Mouse (Mus musculus) retina, postnatal 1 day (tissue): Measurements from ENCODE around the gene Bdh1.

ENCODE experiments used
- DNase-seq: peaks from one replicate; pipeline ENCODE4 v3.0.0-alpha.2; 2012

The Bdh1 gene

DNA sequence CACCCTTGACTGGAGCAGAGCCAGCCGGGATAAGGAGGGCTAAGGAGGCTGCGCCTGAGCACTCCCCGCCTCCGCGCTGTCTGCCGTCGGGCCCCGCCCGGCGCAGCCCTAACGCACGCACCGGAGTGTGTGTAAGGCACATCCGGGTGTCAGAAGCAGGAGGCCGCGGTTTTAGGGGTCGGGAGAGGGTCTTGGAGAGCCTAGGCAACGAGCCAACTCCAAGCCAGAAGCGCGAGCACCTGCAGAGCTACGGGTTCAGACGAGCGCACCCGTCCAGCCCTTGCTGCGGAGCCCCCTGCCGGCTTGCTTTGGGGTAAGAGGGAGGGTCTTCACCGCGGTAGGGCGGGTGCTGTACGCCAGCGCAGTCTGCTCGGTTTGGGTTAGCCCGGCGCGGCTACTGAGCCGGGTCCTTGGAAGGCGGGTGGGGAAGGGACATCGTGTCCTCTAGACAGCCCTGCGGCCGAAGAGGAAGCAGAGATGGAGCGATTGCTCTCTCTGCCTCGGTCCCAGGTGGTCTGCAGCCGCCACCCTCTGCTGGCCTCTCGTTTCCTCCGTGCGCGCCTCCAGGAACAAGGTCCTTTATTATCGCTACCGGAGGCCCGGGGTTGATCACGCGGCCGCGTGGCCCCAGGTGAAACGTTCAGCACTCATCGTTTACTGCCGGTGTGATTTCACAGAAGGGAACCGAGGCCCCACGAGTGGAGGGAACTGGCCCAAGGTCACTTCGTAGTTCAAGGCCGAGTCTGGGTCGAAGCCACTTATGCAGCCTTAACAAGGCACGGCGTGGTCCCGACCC is 6.8 kb downstream of the Bdh1 start:
- peak; percentile 87 for DNase-seq

- DNase-seq: peak; percentile 98
Observed at GRCm38 (mm10) chr16:31429471-31430155, 7.5 kb downstream of the Bdh1 start.

DNA sequence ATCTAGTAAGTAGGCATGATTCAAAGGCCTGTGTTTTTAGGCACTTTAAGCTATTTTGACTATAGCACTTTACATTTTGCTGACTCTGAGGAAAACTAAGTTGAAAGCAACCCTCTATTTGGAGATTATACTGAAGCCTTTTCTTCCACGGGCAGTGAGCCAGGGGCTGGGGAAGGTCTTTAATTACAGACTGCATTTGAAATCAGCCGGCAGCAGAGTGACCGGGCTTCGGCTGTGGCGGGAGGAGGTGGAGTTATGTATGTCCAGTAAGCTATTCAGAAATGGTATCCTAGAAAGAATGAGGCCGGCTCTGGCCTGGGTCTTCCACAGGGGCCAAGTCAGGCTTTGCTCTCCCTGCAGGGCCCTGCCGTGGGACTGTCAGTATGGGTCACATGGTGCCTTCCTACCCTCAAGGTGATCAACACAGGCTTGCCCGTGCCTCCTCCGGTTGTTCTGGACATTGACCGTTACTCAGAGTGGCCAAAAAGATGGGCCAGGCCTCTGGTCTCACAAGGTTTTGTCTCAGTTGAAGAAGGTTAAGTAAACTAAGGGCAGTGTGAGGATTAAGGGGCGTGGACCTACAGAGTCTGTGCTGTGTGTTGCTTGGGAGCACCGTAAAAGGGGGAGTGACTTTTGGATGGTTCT is 11.5 kb downstream of the Bdh1 start:
- no peak for DNase-seq

DNA sequence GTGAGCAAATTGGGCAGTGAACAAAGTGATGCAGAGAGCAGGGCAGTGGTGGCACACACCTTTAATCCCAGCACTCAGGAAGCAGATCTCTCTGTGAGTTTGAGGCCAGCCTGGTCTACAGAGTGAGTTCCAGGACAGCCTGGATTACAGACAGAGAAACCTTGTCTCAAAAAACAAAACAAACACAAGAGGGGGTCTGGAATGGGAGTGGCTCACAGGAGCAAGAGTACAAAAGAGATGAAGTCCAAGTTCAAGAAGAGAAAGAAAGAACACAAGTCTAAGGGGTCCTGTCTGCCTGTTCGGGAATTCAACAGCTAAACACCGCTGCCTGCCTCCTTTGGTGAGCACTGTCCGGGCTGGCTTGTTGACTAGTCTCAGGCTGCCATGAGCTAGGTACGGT is 13.1 kb downstream of the Bdh1 start:
- DNase-seq: no peak

- DNase-seq: no peak
Observed at GRCm38 (mm10) chr16:31436085-31436484, 14.0 kb downstream of the Bdh1 start.

GRCm38 (mm10) chr16:31437358-31437757 is 15.3 kb downstream of the Bdh1 start:
- DNase-seq: no peak

DNA sequence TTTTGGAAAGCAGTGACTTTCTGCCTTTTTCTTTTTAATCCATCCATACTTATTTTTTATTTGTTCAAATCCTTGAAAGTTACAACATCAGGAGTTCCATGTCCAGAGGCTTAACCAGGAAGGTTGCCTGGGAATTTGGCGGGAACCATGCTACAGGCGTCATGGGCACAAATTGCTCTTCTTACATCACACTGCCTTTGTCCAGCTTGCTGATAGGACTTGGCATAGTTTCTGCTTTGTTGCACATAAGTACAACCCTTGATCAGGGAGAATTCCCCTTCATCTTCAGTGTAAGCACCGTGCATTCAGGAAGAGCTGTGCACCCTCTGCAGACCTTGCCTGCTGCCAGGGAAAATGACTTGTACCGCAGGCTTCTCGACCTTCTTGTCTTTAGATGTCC is 17.4 kb downstream of the Bdh1 start:
- no peak for DNase-seq

- no peak for DNase-seq
Observed at GRCm38 (mm10) chr16:31440046-31440445, 18.0 kb downstream of the Bdh1 start.

- DNase-seq: no peak
Observed at GRCm38 (mm10) chr16:31444521-31444920, 22.4 kb downstream of the Bdh1 start.

DNA sequence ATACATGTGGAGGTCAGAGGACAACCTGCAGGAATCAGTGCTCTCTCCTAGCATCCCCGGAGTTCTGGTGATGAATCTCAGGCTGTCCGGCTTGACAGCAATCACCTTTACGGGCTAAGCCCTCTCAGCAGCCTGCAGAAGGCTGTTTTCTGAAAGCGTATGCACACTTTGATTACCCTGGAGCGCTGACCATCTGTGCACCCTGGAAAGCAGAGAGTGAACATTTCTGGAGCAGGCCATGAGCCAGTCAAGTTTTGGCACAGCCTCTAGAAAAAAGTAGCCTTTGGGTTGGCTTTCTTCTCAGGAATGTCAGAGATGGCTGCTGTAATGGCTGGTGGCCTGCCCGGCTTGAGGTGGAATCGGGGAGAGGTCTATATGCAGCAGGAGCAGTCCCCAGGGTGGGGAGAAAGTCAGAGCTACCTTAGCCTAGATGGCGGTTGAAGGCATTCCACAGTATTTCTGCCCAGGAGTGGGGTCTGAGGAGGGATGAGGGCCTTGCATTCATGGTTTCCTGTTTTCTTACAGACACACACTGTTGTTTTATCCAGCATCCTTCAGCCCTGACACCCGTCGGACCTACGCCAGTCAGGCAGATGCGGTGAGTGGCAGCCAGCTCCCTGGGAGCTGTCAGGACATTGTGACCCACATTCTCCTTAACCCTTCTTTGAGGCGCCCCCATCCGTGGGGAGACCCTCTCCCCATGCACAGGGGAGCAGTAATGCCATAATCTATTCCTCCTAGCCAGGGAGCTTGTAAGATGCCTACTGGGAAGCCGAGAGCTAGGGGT is 24.2 kb downstream of the Bdh1 start:
- no peak for DNase-seq

DNA sequence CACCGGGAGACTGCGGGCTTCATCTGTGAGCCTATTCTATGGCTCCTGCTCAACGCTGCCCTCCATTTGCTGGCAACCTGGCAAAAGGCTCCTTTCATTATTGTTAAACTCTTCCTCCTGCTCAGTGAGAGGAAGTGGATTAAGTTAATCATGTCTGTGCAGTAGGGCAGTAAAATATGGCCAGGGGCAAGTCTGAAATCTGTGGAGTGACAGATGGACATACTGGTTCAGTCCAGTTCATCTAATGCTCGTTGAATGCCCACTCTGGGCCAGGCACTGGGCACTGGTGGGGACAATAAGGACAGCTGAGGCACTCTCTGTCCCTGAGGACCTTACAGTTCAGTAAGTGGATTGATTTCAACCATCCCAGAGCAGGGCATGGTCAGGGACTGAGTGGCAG is 27.9 kb downstream of the Bdh1 start:
- DNase-seq: peak; percentile 60

GRCm38 (mm10) chr16:31451235-31451634 is 29.2 kb downstream of the Bdh1 start:
- DNase-seq: no peak

GRCm38 (mm10) chr16:31452467-31452866 is 30.4 kb downstream of the Bdh1 start:
- DNase-seq: no peak

DNA sequence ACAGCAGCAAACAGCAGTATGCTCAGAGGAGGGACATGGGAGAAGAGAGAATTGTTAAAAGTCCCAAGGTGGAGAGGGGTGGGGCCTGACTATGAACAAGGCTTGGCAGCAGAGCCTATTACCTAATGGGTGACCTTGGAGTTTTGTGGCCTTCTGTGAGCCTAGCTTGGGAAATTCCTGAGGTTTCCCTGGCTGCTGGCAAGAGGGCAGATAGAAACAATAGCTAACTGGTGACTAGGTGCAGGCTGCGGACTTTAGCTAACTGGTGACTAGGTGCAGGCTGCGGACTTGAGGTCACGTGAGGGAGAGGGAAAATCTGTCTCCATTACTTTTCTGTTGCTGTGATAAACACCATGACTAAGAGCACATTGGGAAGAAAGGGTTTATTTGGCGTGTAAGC is 31.9 kb downstream of the Bdh1 start:
- DNase-seq: no peak

DNA sequence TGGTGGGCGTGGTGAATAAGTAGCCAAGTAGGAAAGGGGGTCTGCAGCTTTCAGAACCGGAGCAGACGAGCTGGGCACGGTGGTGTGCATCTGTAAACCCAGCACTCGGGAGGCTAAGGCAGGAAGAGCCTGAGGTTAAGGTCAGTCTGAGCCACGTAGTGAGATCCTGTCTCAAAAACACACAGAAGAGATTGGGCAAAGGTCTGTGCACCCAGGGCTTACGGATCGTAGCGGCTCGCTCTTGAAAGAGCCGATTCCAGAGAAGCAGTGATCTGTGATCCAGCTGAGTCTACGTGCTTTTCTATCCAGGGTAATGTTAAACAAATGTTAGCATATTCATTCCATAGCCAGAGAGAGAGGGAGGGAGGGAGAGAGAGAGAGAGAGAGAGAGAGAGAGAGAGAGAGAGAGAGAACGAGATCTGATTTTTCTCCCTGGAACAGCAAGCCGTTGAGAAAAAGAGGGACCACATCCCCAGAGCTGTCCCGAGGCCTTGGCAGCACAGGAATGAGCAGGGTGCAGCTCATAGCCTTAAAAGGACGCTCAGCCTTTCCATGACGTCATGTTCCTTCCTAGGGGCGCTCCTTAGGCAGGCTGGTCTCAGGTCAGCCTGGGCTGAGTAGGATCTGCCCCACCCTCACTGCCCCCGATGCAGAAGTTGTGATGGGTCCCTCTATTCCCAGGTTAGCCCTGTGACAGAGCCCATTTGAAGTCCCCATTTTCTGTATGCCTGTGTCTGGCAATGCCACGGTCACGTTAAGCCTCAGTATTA is 33.4 kb downstream of the Bdh1 start:
- no peak for DNase-seq

- DNase-seq: peak; percentile 87
Observed at GRCm38 (mm10) chr16:31458229-31458918, 36.3 kb downstream of the Bdh1 start.

- DNase-seq: no peak
Observed at GRCm38 (mm10) chr16:31459968-31460461, 37.9 kb downstream of the Bdh1 start.

- DNase-seq: no peak
Observed at GRCm38 (mm10) chr16:31460506-31460905, 38.4 kb downstream of the Bdh1 start.

- no peak for DNase-seq
Observed at GRCm38 (mm10) chr16:31461046-31461445, 39.0 kb downstream of the Bdh1 start.

- no peak for DNase-seq
Observed at GRCm38 (mm10) chr16:31462113-31462687, 40.1 kb downstream of the Bdh1 start.

DNA sequence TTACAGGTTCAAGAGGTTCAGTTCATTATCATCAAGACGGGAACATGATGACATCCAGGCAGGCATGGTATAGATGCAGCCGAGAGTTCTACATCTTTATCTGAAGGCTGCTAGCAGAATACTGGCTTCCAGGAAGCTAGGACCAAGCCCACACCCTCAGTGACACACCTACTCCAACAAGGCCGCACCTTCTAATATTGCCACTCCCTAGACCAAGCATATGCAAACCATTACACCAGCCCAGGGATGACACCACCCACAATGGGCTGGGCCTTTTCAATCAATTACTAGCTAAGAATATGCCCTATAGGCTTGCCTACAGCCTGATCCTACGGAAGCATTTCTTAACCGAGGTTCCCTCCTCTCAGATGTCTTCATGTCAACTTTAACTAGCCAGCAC is 42.9 kb downstream of the Bdh1 start:
- DNase-seq: no peak
